Mouse (Mus musculus): Measurements from ENCODE around the gene Rsg1.

- TF ChIP-seq CTCF (IDR thresholded peaks at IDR 0.05; ENCODE audit: low read depth) (no peak), EP300 (IDR thresholded peaks at IDR 0.05; ENCODE audit: low read depth) (no peak)
Measured at GRCm38 (mm10) chr4:141242651-141243241, 29.0 kb downstream of the Rsg1 start.
